Mouse (Mus musculus) ES-Bruce4 (cell line): Measurements from ENCODE around the gene Il1rl2. TPM values are rescaled to one million over a fixed set of nuclear protein-coding genes. Genes with fewer than 3 reads are reported as not detected.

ENCODE experiments used
- H3K27ac ChIP-seq: 2 replicates; pipeline ENCODE4 v1.5.1; 2012; ENCODE audit warnings: low read length, inconsistent platforms; ENCODE audit not compliant: insufficient read depth
- H3K27me3 ChIP-seq: 2 replicates; pipeline ENCODE4 v1.6.1; 2012; ENCODE audit warnings: mild to moderate bottlenecking, low read length, inconsistent platforms; ENCODE audit not compliant: control insufficient read depth, poor library complexity, insufficient read depth, severe bottlenecking
- H3K36me3 ChIP-seq: 2 replicates; pipeline ENCODE4 v1.6.1; 2012; ENCODE audit warnings: inconsistent platforms, mild to moderate bottlenecking, low read length, moderate library complexity; ENCODE audit not compliant: control insufficient read depth, poor library complexity, insufficient read depth, severe bottlenecking
- H3K4me1 ChIP-seq: one replicate; pipeline ENCODE4 v1.8.1; 2011; ENCODE audit warnings: low read length; ENCODE audit not compliant: control insufficient read depth, insufficient read depth
- H3K4me3 ChIP-seq: 2 replicates; pipeline ENCODE4 v1.5.1; 2011; ENCODE audit warnings: low read depth, mild to moderate bottlenecking, low read length
- H3K9ac ChIP-seq: 2 replicates; pipeline ENCODE4 v1.6.1; 2012; ENCODE audit warnings: low read depth, mild to moderate bottlenecking, inconsistent platforms; ENCODE audit not compliant: poor library complexity, severe bottlenecking
- H3K9me3 ChIP-seq: replicated peaks from 2 replicates; pipeline ENCODE4 v1.6.1; 2012; ENCODE audit warnings: mild to moderate bottlenecking, low read length, inconsistent platforms; ENCODE audit not compliant: control insufficient read depth, poor library complexity, insufficient read depth, severe bottlenecking
- CTCF ChIP-seq: IDR thresholded peaks from one replicate; pipeline ENCODE4 v1.8.1; 2011; ENCODE audit warnings: low read depth, low read length
- EP300 ChIP-seq: IDR thresholded peaks from 2 replicates; pipeline ENCODE4 v1.6.1; 2011; ENCODE audit warnings: low read depth, low read length; ENCODE audit not compliant: insufficient read depth
- POLR2A ChIP-seq: IDR thresholded peaks from one replicate; pipeline ENCODE4 v1.8.1; 2011; ENCODE audit warnings: low read length; ENCODE audit not compliant: insufficient read depth
- polyA plus RNA-seq: library from polyadenylated mRNA; stranded (reverse); fragments of >200 nt; gene quantifications from 2 replicates; pipeline ENCODE4 v1.2.4, GENCODE M21; 2011; ENCODE audit warnings: low read depth; ENCODE audit not compliant: missing spikeins, insufficient read depth, insufficient read length

The Il1rl2 gene
- polyA plus RNA-seq, 1 experiment: 0.30 TPM

- no peak overlapping the region for H3K27ac ChIP-seq
- H3K9ac ChIP-seq: no peak overlapping the region
- TF ChIP-seq POLR2A (no peak), CTCF (no peak), EP300 (no peak)
Observed at GRCm38 (mm10) chr1:40352904-40353286, 28.5 kb downstream of the Il1rl2 start.

GRCm38 (mm10) chr1:40354665-40355064, 30.3 kb downstream of the Il1rl2 start:
- no peak for TF ChIP-seq CTCF
- Histone ChIP-seq H3K27ac (no peak overlapping the region), H3K36me3 (no peaks in the 10 kb centered on the region), H3K9me3 (no peaks in the 10 kb centered on the region), H3K4me1 (peaks cover 6% of the 10 kb centered on the region), H3K9ac (no peak overlapping the region), H3K27me3 (no peaks in the 10 kb centered on the region), H3K4me3 (no peak overlapping the region)

More at GRCm38 (mm10) chr1:40352904-40353286, 28.5 kb downstream of the Il1rl2 start:
- H3K27me3 ChIP-seq: no peaks in the 10 kb centered on the region
- no peaks in the 10 kb centered on the region for H3K9me3 ChIP-seq
- no peaks in the 10 kb centered on the region for H3K4me1 ChIP-seq
- H3K4me3 ChIP-seq: no peak overlapping the region
- H3K36me3 ChIP-seq: no peaks in the 10 kb centered on the region

GRCm38 (mm10) chr1:40355431-40355843, 31.0 kb downstream of the Il1rl2 start:
- TF ChIP-seq POLR2A (no peak), EP300 (no peak), CTCF (no peak)
- peaks cover 6% of the 10 kb centered on the region for H3K4me1 ChIP-seq

GRCm38 (mm10) chr1:40355904-40356521, 31.6 kb downstream of the Il1rl2 start:
- no peaks in the 10 kb centered on the region for H3K27me3 ChIP-seq
- H3K36me3 ChIP-seq: no peaks in the 10 kb centered on the region
- no peak overlapping the region for H3K4me3 ChIP-seq
- no peak overlapping the region for H3K27ac ChIP-seq
- H3K4me1 ChIP-seq: peaks cover 6% of the 10 kb centered on the region
- H3K9ac ChIP-seq: no peak overlapping the region
- H3K9me3 ChIP-seq: no peaks in the 10 kb centered on the region
- TF ChIP-seq CTCF: no peak

More at GRCm38 (mm10) chr1:40355431-40355843, 31.0 kb downstream of the Il1rl2 start:
- H3K27ac ChIP-seq: no peak overlapping the region
- H3K36me3 ChIP-seq: no peaks in the 10 kb centered on the region
- no peaks in the 10 kb centered on the region for H3K27me3 ChIP-seq
- no peaks in the 10 kb centered on the region for H3K9me3 ChIP-seq
- H3K9ac ChIP-seq: no peak overlapping the region
- H3K4me3 ChIP-seq: no peak overlapping the region

- Histone ChIP-seq H3K27me3 (no peaks in the 10 kb centered on the region), H3K9me3 (no peaks in the 10 kb centered on the region), H3K36me3 (no peaks in the 10 kb centered on the region), H3K9ac (no peak overlapping the region), H3K4me3 (no peak overlapping the region), H3K4me1 (peaks cover 6% of the 10 kb centered on the region), H3K27ac (no peak overlapping the region)
- TF ChIP-seq EP300 (no peak), POLR2A (no peak), CTCF (no peak)
Observed at GRCm38 (mm10) chr1:40357921-40358320, 33.5 kb downstream of the Il1rl2 start.

- no peaks in the 10 kb centered on the region for H3K36me3 ChIP-seq
- H3K9me3 ChIP-seq: no peaks in the 10 kb centered on the region
Observed at GRCm38 (mm10) chr1:40358351-40358750, 33.9 kb downstream of the Il1rl2 start.

More at GRCm38 (mm10) chr1:40358351-40358750, 33.9 kb downstream of the Il1rl2 start:
- Histone ChIP-seq H3K4me3 (no peak overlapping the region), H3K9ac (no peak overlapping the region), H3K4me1 (peaks cover 6% of the 10 kb centered on the region), H3K27ac (no peak overlapping the region), H3K27me3 (no peaks in the 10 kb centered on the region)
- no peak for TF ChIP-seq CTCF
- no peak for TF ChIP-seq EP300
- no peak for TF ChIP-seq POLR2A
